Mouse (Mus musculus) kidney, postnatal 0 days (tissue): ENCODE measurements at regions not wholly inside any gene's neighbourhood (a gene's known extent, or its start where the extent isn't known, plus 50 kb on each side); places are given as distances from the start of the nearest gene placed in this dataset.
"Not testable (repeated sequence)": the region's sequence is repeated elsewhere in the genome, so short reads cannot be mapped to it uniquely, and the experiment has no call there.

Experiments
- ATAC-seq: fragments of 200-750 bp; cut with Nextera tagmentation; replicated peaks from 2 replicates; pipeline ENCODE4 v1.8.0; 2017; ENCODE audit warnings: low read depth, moderate number of reproducible peaks, moderate TSS enrichment, moderate library complexity; ENCODE audit not compliant: low FRiP score
- DNase-seq: peaks from one replicate; pipeline ENCODE4 v3.0.0-alpha.2; 2016; ENCODE audit warnings: low spot score
- H3K27ac ChIP-seq: fragments of 300-500 bp; sonication (generic); 2 replicates; pipeline ENCODE4 v1.5.1; 2014; ENCODE audit warnings: mild to moderate bottlenecking
- H3K27me3 ChIP-seq: fragments of 300-500 bp; sonication (generic); 2 replicates; pipeline ENCODE4 v1.6.1; 2014; ENCODE audit warnings: low read length, mixed read lengths; ENCODE audit not compliant: insufficient read depth
- H3K36me3 ChIP-seq: fragments of 300-500 bp; sonication (generic); 2 replicates; pipeline ENCODE4 v1.6.1; 2014; ENCODE audit warnings: low read length, mixed read lengths; ENCODE audit not compliant: insufficient read depth
- H3K4me1 ChIP-seq: fragments of 300-500 bp; sonication (generic); replicated peaks from 2 replicates; pipeline ENCODE4 v1.6.1; 2014; ENCODE audit warnings: antibody characterized with exemption, low read length, mixed read lengths; ENCODE audit not compliant: insufficient read depth
- H3K4me2 ChIP-seq: fragments of 300-500 bp; sonication (generic); 2 replicates; pipeline ENCODE4 v1.6.1; 2014; ENCODE audit warnings: mild to moderate bottlenecking, low read length, moderate library complexity, mixed read lengths
- H3K4me3 ChIP-seq: fragments of 300-500 bp; sonication (generic); replicated peaks from 2 replicates; pipeline ENCODE4 v1.5.1; 2014; ENCODE audit warnings: low read depth, low read length
- H3K9ac ChIP-seq: fragments of 300-500 bp; sonication (generic); 2 replicates; pipeline ENCODE4 v1.6.1; 2014; ENCODE audit warnings: low read depth, low read length
- H3K9me3 ChIP-seq: fragments of 300-500 bp; sonication (generic); replicated peaks from 2 replicates; pipeline ENCODE4 v1.6.1; 2016; ENCODE audit warnings: low read length, inconsistent platforms, mixed read lengths
- CTCF ChIP-seq: IDR thresholded peaks from 2 replicates; pipeline ENCODE4 v1.5.1; 2016; ENCODE audit warnings: antibody characterized with exemption, low read depth, mild to moderate bottlenecking, moderate library complexity
- WGBS: fragments of 180-500 bp; shearing (Covaris S2); extraction: QIAGEN DNeasy Blood & Tissue Kit; methylation state at CpG from one replicate; pipeline ENCODE4 v1.1.7; 2014; 5-methylcytosine and 5-hydroxymethylcytosine counted together

- DNase-seq, result peak; percentile 14
- WGBS, result 62% methylated on average over 2 of the region's 2 CpGs
These were observed 646.0 kb upstream of the Ptbp2 start for GRCm38 (mm10) chr3:120430285-120430684.

GRCm38 (mm10) chr3:120416634-120417033 is 632.4 kb upstream of the Ptbp2 start:
- Histone ChIP-seq H3K4me1 (no peaks in the 10 kb centered on the region), H3K27me3 (no peaks in the 10 kb centered on the region), H3K9me3 (no peaks in the 10 kb centered on the region), H3K4me2 (no peak overlapping the region), H3K36me3 (no peaks in the 10 kb centered on the region), H3K27ac (no peak overlapping the region), H3K9ac (no peak overlapping the region), H3K4me3 (no peak overlapping the region)
- ATAC-seq (no peak), DNase-seq (no peak)
- TF ChIP-seq CTCF, result no peak
- WGBS, result 32% methylated on average over 3 of the region's 3 CpGs

More at GRCm38 (mm10) chr3:120430285-120430684, 646.0 kb upstream of the Ptbp2 start:
- no peak overlapping the region for H3K27ac ChIP-seq
- H3K9ac ChIP-seq, result no peak overlapping the region
- H3K4me2 ChIP-seq, result no peak overlapping the region
- ATAC-seq, result no peak
- H3K9me3 ChIP-seq, result no peaks in the 10 kb centered on the region
- H3K27me3 ChIP-seq, result no peaks in the 10 kb centered on the region
- no peaks in the 10 kb centered on the region for H3K36me3 ChIP-seq
- no peak overlapping the region for H3K4me3 ChIP-seq
- TF ChIP-seq CTCF, result no peak
- no peaks in the 10 kb centered on the region for H3K4me1 ChIP-seq

GRCm38 (mm10) chr3:120375688-120376289 is 591.5 kb upstream of the Ptbp2 start:
- H3K27me3 ChIP-seq, result no peaks in the 10 kb centered on the region
- TF ChIP-seq CTCF, result no peak
- H3K36me3 ChIP-seq, result no peaks in the 10 kb centered on the region
- 0 out of 2 replicates have a peak, but pooled peaks have one; percentile 43 for ATAC-seq
- H3K9ac ChIP-seq, result no peak overlapping the region
- no peaks in the 10 kb centered on the region for H3K4me1 ChIP-seq
- no peak overlapping the region for H3K27ac ChIP-seq
- no peak overlapping the region for H3K4me2 ChIP-seq
- H3K4me3 ChIP-seq, result no peak overlapping the region
- no peaks in the 10 kb centered on the region for H3K9me3 ChIP-seq
- whole genome bisulfite sequencing, result 16% methylated on average over 6 of the region's 6 CpGs
- DNase-seq, result peak; percentile 4

GRCm38 (mm10) chr3:120342747-120343377 is 558.6 kb upstream of the Ptbp2 start:
- H3K4me3 ChIP-seq, result no peak overlapping the region
- H3K27ac ChIP-seq, result no peak overlapping the region
- H3K9me3 ChIP-seq, result no peaks in the 10 kb centered on the region
- 79% methylated on average over 4 of the region's 4 CpGs for WGBS
- no peaks in the 10 kb centered on the region for H3K27me3 ChIP-seq
- ATAC-seq (no peak), DNase-seq (no peak)
- no peak for TF ChIP-seq CTCF
- H3K4me2 ChIP-seq, result no peak overlapping the region
- H3K4me1 ChIP-seq, result no peaks in the 10 kb centered on the region
- no peaks in the 10 kb centered on the region for H3K36me3 ChIP-seq
- no peak overlapping the region for H3K9ac ChIP-seq

- Histone ChIP-seq H3K4me1 (no peaks in the 10 kb centered on the region), H3K4me3 (no peak overlapping the region), H3K27me3 (no peaks in the 10 kb centered on the region), H3K36me3 (no peaks in the 10 kb centered on the region), H3K4me2 (no peak overlapping the region), H3K9me3 (no peaks in the 10 kb centered on the region), H3K27ac (no peak overlapping the region), H3K9ac (no peak overlapping the region)
- 44% methylated on average over 2 of the region's 2 CpGs for WGBS
- ATAC-seq (no peak), DNase-seq (no peak)
- no peak for TF ChIP-seq CTCF
These were observed 557.6 kb upstream of the Ptbp2 start for GRCm38 (mm10) chr3:120341882-120342281.

GRCm38 (mm10) chr3:120335843-120336585 is 551.7 kb upstream of the Ptbp2 start:
- Histone ChIP-seq H3K9ac (no peak overlapping the region), H3K36me3 (no peaks in the 10 kb centered on the region), H3K4me3 (no peak overlapping the region), H3K27ac (no peak overlapping the region), H3K27me3 (no peaks in the 10 kb centered on the region), H3K4me1 (no peaks in the 10 kb centered on the region), H3K4me2 (no peak overlapping the region), H3K9me3 (no peaks in the 10 kb centered on the region)
- DNase-seq (no peak), ATAC-seq (no peak)
- WGBS, result 66% methylated on average over 7 of the region's 7 CpGs
- TF ChIP-seq CTCF, result no peak

- H3K4me1 ChIP-seq, ATAC-seq, DNase-seq, H3K4me3 ChIP-seq, H3K9ac ChIP-seq, H3K9me3 ChIP-seq, H3K27ac ChIP-seq, H3K36me3 ChIP-seq, H3K4me2 ChIP-seq, H3K27me3 ChIP-seq: not testable (repeated sequence)
- WGBS, result 97% methylated on average over 3 of the region's 3 CpGs
These were observed 522.8 kb upstream of the Ptbp2 start for GRCm38 (mm10) chr3:120307042-120307441.
